Mouse (Mus musculus) liver, embryonic 13.5 days (tissue): Measurements from ENCODE around the gene Med14. TPM values are rescaled to one million over a fixed set of nuclear protein-coding genes. Genes with fewer than 3 reads are reported as not detected.
A peak's percentile ranks its signal among the peaks of the same experiment; 100 is the strongest.

Experiments
- ATAC-seq: fragments of 200-750 bp; cut with Nextera tagmentation; 2 replicates; pipeline ENCODE4 v1.8.0; 2017; ENCODE audit warnings: low read depth, mild to moderate bottlenecking, moderate number of reproducible peaks, moderate library complexity
- DNase-seq: peaks from one replicate; pipeline ENCODE4 v3.0.0; 2022
- H3K27ac ChIP-seq: fragments of 300-500 bp; sonication (generic); 2 replicates; pipeline ENCODE4 v1.5.1; 2015; ENCODE audit warnings: moderate library complexity, mild to moderate bottlenecking, inconsistent platforms
- H3K27me3 ChIP-seq: fragments of 300-500 bp; sonication (generic); 2 replicates; pipeline ENCODE4 v1.6.1; 2015; ENCODE audit warnings: mild to moderate bottlenecking, inconsistent platforms
- H3K36me3 ChIP-seq: fragments of 300-500 bp; sonication (generic); 2 replicates; pipeline ENCODE4 v1.6.1; 2015; ENCODE audit warnings: mild to moderate bottlenecking, inconsistent platforms
- H3K4me1 ChIP-seq: fragments of 300-500 bp; sonication (generic); replicated peaks from 2 replicates; pipeline ENCODE4 v1.6.1; 2015; ENCODE audit warnings: inconsistent platforms
- H3K4me2 ChIP-seq: fragments of 300-500 bp; sonication (generic); 2 replicates; pipeline ENCODE4 v1.6.1; 2015; ENCODE audit warnings: inconsistent platforms, mild to moderate bottlenecking, moderate library complexity
- H3K4me3 ChIP-seq: fragments of 300-500 bp; sonication (generic); replicated peaks from 2 replicates; pipeline ENCODE4 v1.5.1; 2015; ENCODE audit warnings: mild to moderate bottlenecking, inconsistent platforms
- H3K9ac ChIP-seq: fragments of 300-500 bp; sonication (generic); 2 replicates; pipeline ENCODE4 v1.6.1; 2015; ENCODE audit warnings: mild to moderate bottlenecking, inconsistent platforms
- H3K9me3 ChIP-seq: fragments of 300-500 bp; sonication (generic); replicated peaks from 2 replicates; pipeline ENCODE4 v1.6.1; 2016; ENCODE audit warnings: inconsistent platforms
- WGBS: fragments of 180-500 bp; shearing (Covaris S2); methylation state at CpG from one replicate; pipeline ENCODE4 v1.1.7; 2015; ENCODE audit not compliant: insufficient replicate concordance; 5-methylcytosine and 5-hydroxymethylcytosine counted together
- polyA plus RNA-seq: library from polyadenylated mRNA; unstranded; fragments of >200 nt; fragmentation: Nextera tagmentation; extraction: Ambion mirVana; gene quantifications from 2 replicates; pipeline ENCODE4 v1.2.1, GENCODE M21; 2015

Gene Med14
- polyA plus RNA-seq, 1 experiment from 2014 or later = 4.1 TPM

DNA sequence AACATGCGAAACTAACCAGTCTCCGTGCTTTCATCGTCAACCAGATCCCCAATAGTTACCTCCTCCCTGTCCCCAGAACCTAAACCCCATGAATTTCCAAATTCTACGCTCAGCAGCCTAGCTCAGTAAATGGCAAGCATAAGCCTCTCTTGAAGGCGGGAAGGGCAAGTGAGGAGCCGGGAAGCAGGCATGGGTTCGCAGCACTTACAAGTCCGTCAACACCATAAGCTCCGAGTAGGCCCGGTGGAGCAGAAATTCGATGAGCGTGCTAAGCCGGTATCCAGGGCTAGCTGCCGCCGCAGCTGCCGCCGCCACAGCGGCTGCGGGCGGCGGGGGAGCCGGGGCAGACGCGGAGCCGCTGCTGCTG is 631 bp downstream of the Med14 start:
- no peaks in the 10 kb centered on the region for H3K36me3 ChIP-seq
- peak overlapping the region; percentile 74 for H3K4me2 ChIP-seq
- DNase-seq (no peak), ATAC-seq (no peak; the same call in none of the 2 replicates)
- no peaks in the 10 kb centered on the region for H3K9me3 ChIP-seq
- 4% methylated on average over 25 of the region's 25 CpGs for WGBS
- H3K4me1 ChIP-seq = peaks cover 19% of the 10 kb centered on the region
- H3K27me3 ChIP-seq = peaks cover 12% of the 10 kb centered on the region
- H3K9ac ChIP-seq = peak overlapping the region; percentile 88
- peak overlapping the region; percentile 74 for H3K4me3 ChIP-seq
- peak overlapping the region; percentile 94 for H3K27ac ChIP-seq

DNA sequence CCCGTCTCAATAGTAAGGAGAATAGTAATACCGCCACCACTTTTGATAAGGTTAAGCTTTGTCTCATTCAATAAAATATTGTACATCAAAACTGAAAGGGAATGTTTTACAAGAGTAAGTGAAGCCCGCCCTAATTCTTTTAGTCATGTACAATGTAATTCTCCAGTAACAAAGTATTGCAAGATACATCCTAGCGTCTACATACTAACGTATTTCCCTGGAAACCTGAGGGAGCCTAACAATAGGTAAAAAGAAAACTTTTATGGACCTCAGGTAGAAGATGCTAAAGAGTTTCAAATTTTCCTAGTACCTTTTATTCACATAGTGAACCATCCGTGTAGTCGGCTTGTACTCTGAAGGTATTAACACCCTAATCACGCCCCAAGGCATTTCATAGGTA is 1.4 kb downstream of the Med14 start:
- DNase-seq (no peak), ATAC-seq (no peak)
- no peaks in the 10 kb centered on the region for H3K9me3 ChIP-seq
- H3K36me3 ChIP-seq = no peaks in the 10 kb centered on the region
- no peak overlapping the region for H3K27ac ChIP-seq
- 14% methylated on average over 8 of the region's 8 CpGs for WGBS
- peaks cover 19% of the 10 kb centered on the region for H3K4me1 ChIP-seq
- H3K4me2 ChIP-seq = peak overlapping the region; percentile 74
- H3K9ac ChIP-seq = peak overlapping the region; percentile 88
- peak overlapping the region; percentile 74 for H3K4me3 ChIP-seq
- peaks cover 12% of the 10 kb centered on the region for H3K27me3 ChIP-seq

DNA sequence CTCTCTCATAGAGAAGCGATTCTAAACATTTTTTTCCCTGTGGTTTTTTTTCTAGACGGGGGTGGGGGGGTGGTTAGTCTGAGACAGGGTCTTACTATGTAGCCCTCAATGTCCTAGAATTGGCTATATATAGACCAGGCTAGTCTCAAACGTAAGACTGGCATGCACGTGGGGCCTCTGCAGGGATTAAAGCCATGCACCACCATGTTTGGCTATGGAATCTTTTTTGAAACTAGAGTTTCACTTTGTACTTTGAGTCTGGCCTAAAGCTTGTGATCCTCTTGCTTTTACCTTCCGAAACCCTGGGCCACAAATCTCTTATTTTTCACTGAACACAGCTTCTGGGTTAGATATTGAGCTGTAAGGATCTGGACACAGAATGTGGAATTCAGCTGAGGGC is 2.2 kb downstream of the Med14 start:
- H3K9ac ChIP-seq = peak overlapping the region; percentile 49
- no peak overlapping the region for H3K27ac ChIP-seq
- H3K36me3 ChIP-seq = no peaks in the 10 kb centered on the region
- 22% methylated on average over 5 of the region's 5 CpGs for WGBS
- no peak for ATAC-seq
- H3K4me3 ChIP-seq = peak overlapping the region; percentile 74
- peak overlapping the region; percentile 74 for H3K4me2 ChIP-seq
- H3K9me3 ChIP-seq = no peaks in the 10 kb centered on the region
- peaks cover 12% of the 10 kb centered on the region for H3K27me3 ChIP-seq
- H3K4me1 ChIP-seq = peaks cover 19% of the 10 kb centered on the region
- DNase-seq = no peak

DNA sequence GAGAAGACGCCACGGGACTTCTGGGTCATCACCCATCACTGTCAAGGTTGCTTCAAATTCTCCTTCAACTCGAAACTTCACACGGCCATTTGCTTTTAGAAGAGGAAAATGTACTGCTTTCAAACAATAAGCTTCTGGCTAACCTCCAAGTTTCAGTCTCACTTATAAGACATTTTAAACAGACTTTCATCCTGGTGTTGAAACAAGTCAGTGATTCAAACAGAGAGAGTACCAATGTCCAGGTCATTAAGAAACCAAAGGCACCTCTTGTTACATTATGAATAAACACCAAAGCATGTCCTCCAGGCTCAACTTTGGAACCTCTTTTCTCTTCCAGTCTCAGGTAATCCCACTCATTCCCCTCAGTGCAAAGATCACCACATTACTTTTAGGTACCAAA is 14.0 kb downstream of the Med14 start:
- no peaks in the 10 kb centered on the region for H3K36me3 ChIP-seq
- no peak overlapping the region for H3K4me2 ChIP-seq
- 77% methylated on average over 4 of the region's 4 CpGs for WGBS
- DNase-seq (no peak), ATAC-seq (no peak)
- no peaks in the 10 kb centered on the region for H3K9me3 ChIP-seq
- no peak overlapping the region for H3K9ac ChIP-seq
- H3K4me3 ChIP-seq = no peak overlapping the region
- H3K27me3 ChIP-seq = no peaks in the 10 kb centered on the region
- H3K27ac ChIP-seq = no peak overlapping the region
- H3K4me1 ChIP-seq = no peaks in the 10 kb centered on the region

DNA sequence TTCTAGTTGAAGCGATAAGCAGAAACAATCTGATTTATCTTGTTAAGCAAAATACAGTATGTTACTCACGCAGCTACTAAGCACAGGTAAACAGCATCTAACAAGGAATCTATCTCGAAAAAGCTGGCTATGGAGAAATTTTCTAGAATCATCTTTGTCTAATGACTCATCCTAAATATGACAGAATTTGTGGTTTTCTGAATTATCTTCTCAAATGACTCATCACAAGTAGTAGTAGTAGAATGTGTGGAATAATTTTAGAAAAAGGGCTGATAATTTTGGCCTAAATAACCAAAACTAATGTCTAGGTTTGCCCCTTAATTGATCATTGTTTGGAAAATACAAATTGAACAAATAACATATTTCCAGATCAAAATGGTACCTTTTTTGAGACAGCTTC is 15.1 kb downstream of the Med14 start:
- H3K27ac ChIP-seq = no peak overlapping the region
- WGBS = 80% methylated on average over 3 of the region's 3 CpGs
- ATAC-seq = no peak

DNA sequence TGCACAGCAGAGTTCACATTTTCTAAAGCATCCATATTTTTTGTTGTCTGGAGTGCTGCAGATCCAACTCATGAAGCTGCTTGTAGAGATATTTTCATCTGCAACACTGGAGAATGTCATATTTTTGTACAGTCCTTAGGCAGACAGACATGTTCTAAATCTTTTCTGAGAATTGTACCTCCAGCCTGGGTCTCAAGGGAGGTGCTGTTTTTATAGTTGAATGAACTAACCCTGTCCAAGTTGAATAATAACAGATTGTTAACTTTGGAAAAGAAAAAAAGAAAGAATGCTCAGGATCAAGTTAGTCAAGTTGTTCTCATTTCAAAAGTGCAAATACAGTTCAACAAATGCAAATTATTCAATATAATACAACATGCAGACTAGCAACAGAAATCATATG is 21.5 kb downstream of the Med14 start:
- no peak for ATAC-seq
- DNase-seq = no peak

More for the DNA sequence above, 15.1 kb downstream of the Med14 start:
- Histone ChIP-seq H3K4me2 (no peak overlapping the region), H3K4me1 (no peaks in the 10 kb centered on the region), H3K36me3 (no peaks in the 10 kb centered on the region), H3K4me3 (no peak overlapping the region), H3K27me3 (no peaks in the 10 kb centered on the region), H3K9me3 (no peaks in the 10 kb centered on the region), H3K9ac (no peak overlapping the region)
- DNase-seq = no peak

DNA sequence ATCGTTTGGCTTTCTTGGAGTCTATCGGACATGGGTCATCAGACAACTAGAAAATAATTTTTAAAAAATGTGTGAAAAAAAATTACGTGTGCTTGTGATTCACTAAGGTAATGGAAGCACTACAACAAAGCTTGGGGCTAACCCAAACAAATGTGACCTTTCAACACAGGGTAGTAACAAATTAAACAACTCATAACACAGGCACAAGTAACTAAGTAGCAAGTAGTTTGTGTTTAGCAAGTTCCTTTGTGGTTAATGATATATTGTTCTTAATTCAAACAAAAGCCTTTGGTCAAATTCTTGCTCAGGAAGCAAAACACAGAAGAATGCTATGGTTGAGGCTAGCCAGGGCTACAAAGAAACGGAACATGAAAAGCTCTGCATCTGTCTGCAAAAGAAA is 45.8 kb downstream of the Med14 start:
- Histone ChIP-seq H3K4me2 (no peak overlapping the region), H3K4me1 (no peaks in the 10 kb centered on the region), H3K9me3 (no peaks in the 10 kb centered on the region), H3K36me3 (peaks cover 31% of the 10 kb centered on the region), H3K9ac (no peak overlapping the region), H3K27ac (no peak overlapping the region), H3K4me3 (no peak overlapping the region), H3K27me3 (no peaks in the 10 kb centered on the region)
- 72% methylated on average over 4 of the region's 4 CpGs for WGBS
- no peak for ATAC-seq
- no peak for DNase-seq

More for the DNA sequence above, 21.5 kb downstream of the Med14 start:
- Histone ChIP-seq H3K27ac (no peak overlapping the region), H3K27me3 (no peaks in the 10 kb centered on the region), H3K9me3 (no peaks in the 10 kb centered on the region), H3K4me3 (no peak overlapping the region), H3K4me2 (no peak overlapping the region), H3K4me1 (no peaks in the 10 kb centered on the region), H3K36me3 (0 out of 2 replicates have a peak, but pooled peaks cover 9% of the 10 kb centered on the region), H3K9ac (no peak overlapping the region)

DNA sequence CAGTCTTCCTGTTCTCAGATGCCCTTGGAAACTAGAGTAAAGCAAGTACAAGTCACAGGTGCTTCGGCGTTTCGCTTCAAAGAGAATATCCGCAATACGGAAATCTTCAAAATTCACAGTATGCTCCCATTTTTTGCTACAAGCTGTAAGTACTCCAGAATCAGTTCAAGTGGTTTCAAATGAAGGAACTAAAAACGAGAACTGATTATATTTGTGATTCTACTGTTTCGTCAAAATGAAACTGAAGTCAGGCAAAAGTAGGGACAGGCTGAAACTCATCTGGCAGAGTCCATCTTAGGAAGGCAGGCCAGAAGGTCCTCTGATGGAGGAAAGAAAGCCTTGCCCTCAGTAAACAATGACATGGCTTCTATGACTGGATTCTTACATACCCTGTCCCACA is 48.1 kb downstream of the Med14 start:
- no peak overlapping the region for H3K9ac ChIP-seq
- WGBS = 86% methylated on average over 7 of the region's 7 CpGs
- H3K9me3 ChIP-seq = no peaks in the 10 kb centered on the region
- DNase-seq (no peak), ATAC-seq (no peak)
- H3K27ac ChIP-seq = no peak overlapping the region
- no peaks in the 10 kb centered on the region for H3K27me3 ChIP-seq
- H3K4me1 ChIP-seq = no peaks in the 10 kb centered on the region
- no peak overlapping the region for H3K4me3 ChIP-seq
- peaks cover 26% of the 10 kb centered on the region for H3K36me3 ChIP-seq
- H3K4me2 ChIP-seq = no peak overlapping the region

DNA sequence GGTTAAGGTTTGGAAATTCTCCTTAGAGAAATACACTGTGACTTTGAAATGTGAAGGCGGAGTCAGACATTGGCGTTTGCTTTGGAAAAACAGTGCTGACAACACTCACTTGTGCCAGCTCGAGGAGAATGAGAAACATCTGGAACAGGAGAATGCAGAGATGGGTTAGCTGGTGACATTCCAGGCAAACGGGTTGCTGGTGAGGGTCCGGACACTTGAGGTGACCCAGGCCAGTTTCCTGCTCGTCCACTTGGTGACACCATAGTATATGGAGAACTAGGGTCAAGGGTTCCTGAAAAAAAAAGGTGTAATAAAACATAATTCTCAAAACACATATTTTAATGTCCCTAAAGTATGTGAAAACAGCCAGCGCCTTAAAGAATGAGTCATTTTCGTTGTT is 75.0 kb downstream of the Med14 start:
- Histone ChIP-seq H3K4me1 (no peaks in the 10 kb centered on the region), H3K36me3 (peaks cover 30% of the 10 kb centered on the region), H3K9me3 (no peaks in the 10 kb centered on the region), H3K9ac (no peak overlapping the region), H3K27me3 (no peaks in the 10 kb centered on the region), H3K27ac (no peak overlapping the region), H3K4me3 (no peak overlapping the region), H3K4me2 (no peak overlapping the region)
- no peak for ATAC-seq
- DNase-seq = no peak
- 73% methylated on average over 8 of the region's 8 CpGs for WGBS

DNA sequence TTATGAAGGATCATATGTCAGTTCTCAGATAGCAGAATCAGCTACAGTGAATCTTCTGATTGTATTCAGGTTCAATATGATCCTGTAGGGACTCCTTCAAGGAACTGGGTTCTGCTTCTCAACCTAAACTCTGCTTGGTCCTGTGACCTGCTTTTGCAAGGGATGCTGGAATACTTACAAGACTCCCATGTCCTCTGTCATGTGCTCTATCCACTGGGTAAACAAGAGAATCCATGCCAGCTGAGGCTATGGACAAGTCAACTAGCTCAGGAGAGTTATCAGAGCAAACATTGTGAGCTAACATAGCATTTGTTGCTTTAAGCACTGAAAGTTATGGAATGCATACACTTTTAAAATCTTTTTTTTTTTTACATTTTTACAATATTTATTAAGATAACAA is 75.8 kb downstream of the Med14 start:
- no peak overlapping the region for H3K9ac ChIP-seq
- H3K4me2 ChIP-seq = no peak overlapping the region
- H3K4me3 ChIP-seq = no peak overlapping the region
- peaks cover 29% of the 10 kb centered on the region for H3K36me3 ChIP-seq
- no peaks in the 10 kb centered on the region for H3K27me3 ChIP-seq
- no peaks in the 10 kb centered on the region for H3K9me3 ChIP-seq
- no peak overlapping the region for H3K27ac ChIP-seq
- no peak for DNase-seq
- ATAC-seq = no peak
- no peaks in the 10 kb centered on the region for H3K4me1 ChIP-seq

DNA sequence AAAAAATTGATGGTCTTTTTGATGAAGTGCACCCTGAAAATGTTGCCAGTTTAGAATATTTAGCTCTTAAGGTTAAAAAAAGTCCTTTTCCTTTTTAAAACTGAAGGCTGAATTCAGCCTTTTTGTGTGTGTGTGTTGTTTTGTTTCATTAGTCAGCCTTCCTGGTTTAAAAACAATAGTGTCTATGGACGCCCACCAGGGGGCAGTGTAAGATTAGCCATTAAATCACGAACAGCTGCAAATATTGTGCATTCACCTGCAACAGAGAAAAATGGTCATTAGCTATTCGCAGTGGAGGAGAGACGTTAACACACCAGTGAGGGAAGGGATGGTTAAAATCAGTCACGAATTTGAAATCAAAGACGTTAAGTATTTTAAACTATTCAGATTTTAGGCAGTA is 84.5 kb downstream of the Med14 start:
- H3K9ac ChIP-seq = no peak overlapping the region
- DNase-seq (peak; percentile 28), ATAC-seq (no peak)
- H3K27ac ChIP-seq = no peak overlapping the region
- H3K36me3 ChIP-seq = peaks cover 3% of the 10 kb centered on the region; the same call in 1 of the 2 replicates
- H3K4me1 ChIP-seq = peaks cover 8% of the 10 kb centered on the region
- H3K4me2 ChIP-seq = no peak overlapping the region
- H3K27me3 ChIP-seq = no peaks in the 10 kb centered on the region
- 27% methylated on average over 6 of the region's 6 CpGs for WGBS
- H3K4me3 ChIP-seq = no peak overlapping the region
- no peaks in the 10 kb centered on the region for H3K9me3 ChIP-seq

DNA sequence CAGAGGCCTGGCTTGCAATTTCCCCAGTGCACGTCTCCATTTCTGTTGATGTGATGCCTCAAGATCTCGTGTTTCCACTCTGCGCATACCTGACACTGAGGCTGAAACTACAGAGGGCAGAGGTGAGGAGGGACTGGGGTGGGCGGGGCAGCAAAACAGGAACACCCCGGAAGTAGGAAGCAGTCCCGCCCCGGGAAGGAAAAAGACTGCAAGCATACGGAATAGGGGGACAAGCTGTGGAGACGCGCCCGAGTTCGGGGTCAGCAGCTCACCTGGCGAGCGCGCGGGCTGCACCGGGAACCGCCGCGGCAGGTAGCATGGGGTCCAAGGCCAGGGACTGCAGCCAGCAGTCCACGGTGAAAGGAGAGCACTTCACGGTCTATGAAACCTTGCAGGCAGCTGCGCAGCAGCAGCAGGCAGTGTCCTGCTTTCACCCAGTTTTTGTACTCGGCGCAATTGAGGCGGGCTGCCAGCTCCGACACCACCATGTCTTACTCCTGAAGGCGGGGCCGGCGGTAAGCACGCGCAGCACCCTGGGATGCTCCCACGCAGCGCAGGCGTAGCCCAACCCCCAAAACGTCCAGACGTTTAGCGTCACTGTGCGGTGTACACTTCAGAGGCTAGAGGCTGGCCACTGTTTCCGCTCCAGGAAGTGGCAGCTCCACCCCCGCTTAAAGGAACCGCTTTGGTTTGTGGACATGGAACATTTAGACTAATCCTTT is 88.7 kb downstream of the Med14 start, which contains the start of gene 1810030O07Rik:
Gene 1810030O07Rik (minus strand): TSS at position 615 of the 722 bp plus-strand sequence.
- Histone ChIP-seq H3K4me2 (peak within 1 kb of the TSS; percentile 71), H3K4me1 (peaks cover 10% of the 10 kb centered on the region), H3K27ac (peak within 1 kb of the TSS; percentile 91), H3K9ac (peak within 1 kb of the TSS; percentile 80), H3K36me3 (peaks cover 10% of the 10 kb centered on the region; the same call in 1 of the 2 replicates), H3K9me3 (no peaks in the 10 kb centered on the region), H3K4me3 (peak within 1 kb of the TSS; percentile 77), H3K27me3 (no peaks in the 10 kb centered on the region)
- ATAC-seq = peak; percentile 100
- DNase-seq = peak; percentile 80
- WGBS = 8% methylated on average over 42 of the region's 42 CpGs
